Mouse (Mus musculus): ENCODE results near the gene Trpv6.

- TF ChIP-seq RAD21 (IDR thresholded peaks at IDR 0.05; ENCODE audit: low read depth, low read length) (no peak), MAX (IDR thresholded peaks at IDR 0.05; ENCODE audit: low read length) (no peak), CHD1 (IDR thresholded peaks at IDR 0.05; ENCODE audit: low read depth, low read length) (no peak)
Measured at GRCm38 (mm10) chr6:41581295-41581694, 54.9 kb downstream of the Trpv6 start.

Data from CH12.LX (cell line).